Mouse (Mus musculus) cerebellum, postnatal 4 days (tissue): ENCODE data around the gene Mill2.
"Not testable (repeated sequence)": the region's sequence is repeated elsewhere in the genome, so short reads cannot be mapped to it uniquely, and the experiment has no call there.

Experiments used
- DNase-seq, 2 experiments: peaks; one replicate each; pipeline ENCODE4 v3.0.0; 2022; ENCODE audit warnings: low spot score in 2 of 2, mixed read lengths in 1 of 2

Gene Mill2

DNA sequence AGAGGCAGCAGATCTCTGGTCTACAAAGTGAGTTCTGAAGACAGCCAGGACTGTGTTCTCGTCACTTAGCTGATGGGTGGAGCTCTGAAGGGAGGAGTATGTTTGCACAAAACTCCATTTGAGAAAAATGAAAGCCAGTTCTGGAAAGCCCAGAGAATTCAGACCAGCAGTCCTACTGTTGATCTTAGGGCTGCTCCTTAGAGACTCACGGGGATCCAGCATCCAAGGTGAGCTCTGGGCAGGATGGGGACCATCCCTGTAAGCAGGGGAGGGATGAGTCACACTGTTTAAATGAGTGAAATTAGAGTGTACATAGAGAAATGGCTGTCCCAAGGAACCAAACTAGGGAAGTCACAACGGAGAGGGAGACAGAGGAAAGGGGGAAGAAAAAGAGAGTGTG is at the start of gene Mill2:
Gene Mill2 (plus strand): TSS at position 102 of the 400 bp plus-strand sequence.
- DNase-seq, result no peak

DNA sequence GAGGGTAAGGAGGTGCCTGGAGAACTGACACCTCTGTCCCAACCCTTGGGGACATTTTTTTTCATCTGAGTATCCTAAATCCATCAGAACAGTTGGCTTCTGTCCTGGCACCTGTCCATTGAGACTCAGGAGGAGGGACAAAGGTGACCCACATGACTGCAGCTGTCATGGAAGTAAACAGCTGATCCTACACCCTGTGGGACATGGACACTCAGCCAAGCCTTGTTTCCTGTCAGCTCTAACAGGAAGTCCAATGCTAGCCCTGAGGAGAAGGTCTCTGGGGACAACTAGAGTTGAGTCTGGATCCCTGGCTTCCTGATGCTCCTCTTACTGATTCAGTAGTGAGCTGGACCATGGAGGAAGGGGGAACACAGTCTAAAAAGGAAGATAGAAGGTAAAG is 49.1 kb upstream of the Mill2 start:
- not testable (repeated sequence) for DNase-seq

DNA sequence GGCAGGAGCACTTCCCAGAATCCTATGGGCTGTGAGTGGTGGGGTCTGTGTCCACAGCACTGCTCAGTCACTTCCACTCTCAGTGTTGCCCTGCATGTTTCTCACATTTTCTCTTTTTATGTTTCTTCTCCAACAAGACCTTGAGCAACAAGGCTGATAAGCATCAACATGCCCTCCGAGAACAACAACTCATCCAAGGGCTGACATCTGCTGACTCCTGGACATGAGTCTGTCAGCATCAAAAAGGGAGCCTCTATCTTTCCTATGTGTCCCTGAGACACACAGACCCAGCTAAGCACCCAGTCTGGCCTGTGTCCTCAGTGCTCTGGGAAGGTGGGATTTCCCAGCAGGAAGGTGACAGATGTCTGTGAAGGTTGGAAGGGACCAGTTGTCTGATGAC is 41.3 kb upstream of the Mill2 start, which contains the start of gene Psg19:
Gene Psg19 (minus strand): TSS at position 101 of the 400 bp plus-strand sequence.
- DNase-seq, result no peak

DNA sequence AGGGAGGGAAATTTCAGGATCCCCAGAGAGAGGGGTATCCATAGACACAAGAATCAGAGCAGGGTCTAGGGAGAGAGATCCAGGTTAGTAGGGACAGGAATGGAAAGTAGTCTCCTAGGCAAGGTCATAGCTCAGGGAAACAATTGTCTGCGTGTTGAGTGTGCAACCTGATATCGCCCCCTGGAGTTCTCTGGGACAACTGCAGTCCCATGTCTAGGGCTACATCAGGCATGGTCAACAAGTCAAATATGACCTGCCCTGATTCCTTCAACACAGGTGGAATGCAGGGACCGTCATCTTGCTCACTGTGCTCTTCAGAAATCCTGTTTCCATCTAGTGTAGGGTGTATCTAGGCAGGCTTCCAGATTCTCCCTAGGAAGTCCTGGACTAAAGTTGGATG is 40.6 kb upstream of the Mill2 start:
- no peak for DNase-seq

DNA sequence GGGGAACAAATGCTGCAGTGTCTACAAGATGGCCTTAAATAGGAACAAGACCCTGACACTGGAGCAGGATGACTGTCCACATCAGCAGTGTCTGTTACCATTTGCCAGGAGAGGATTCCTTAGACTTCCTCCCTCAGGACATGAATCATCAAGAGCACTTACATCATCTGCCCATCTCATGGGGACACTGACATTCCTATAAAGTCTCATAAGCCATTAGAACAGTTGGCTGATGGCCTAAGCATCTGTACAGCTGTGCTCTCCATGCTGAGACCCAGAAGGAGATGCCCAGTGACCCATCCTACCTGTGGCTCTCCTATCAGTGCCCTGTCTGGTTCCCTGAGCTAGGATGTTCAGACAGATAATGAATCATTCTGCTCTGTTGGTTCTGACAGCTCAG is 36.2 kb upstream of the Mill2 start:
- DNase-seq, result no peak

DNA sequence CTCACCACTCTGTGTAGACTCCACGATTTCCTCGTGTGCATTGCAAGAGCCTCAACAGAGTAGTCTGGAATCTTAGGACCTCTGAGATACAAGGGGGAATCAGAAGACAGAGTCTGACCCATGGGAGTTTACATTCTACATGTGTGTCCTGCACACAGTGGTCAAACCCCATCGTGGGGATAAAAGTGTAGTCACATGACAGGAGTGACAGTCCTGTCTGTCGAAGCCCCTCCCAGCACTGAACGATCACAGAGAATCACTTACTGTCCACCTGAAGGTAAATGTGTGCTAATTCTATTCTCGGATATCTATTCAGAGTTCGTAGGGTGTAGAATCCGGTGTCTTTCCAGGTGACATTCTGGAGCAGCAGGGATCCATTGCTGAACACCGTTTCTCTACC is 21.5 kb upstream of the Mill2 start:
- DNase-seq, result no peak

DNA sequence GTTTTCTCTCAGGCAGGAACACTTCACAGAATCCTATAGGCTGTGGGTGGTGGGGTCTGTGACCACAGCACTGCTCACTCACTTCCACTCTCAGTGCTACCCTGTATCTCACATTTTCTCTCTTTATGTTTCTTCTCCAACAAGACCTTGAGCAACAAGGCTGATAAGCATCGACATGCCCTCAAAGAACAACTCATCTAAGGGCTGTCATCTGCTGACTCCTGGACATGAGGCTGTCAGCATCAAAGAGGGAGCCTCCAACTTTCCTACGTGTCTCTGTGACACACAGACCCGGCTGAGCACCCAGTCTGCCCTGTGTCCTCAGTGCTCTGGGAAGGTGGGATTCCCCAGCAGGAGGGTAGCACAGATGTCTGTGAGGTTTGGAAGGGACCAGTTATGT is 18.3 kb upstream of the Mill2 start, which contains the start of gene Psg17:
Gene Psg17 (minus strand): TSS at position 101 of the 400 bp plus-strand sequence.
- DNase-seq, result no peak

DNA sequence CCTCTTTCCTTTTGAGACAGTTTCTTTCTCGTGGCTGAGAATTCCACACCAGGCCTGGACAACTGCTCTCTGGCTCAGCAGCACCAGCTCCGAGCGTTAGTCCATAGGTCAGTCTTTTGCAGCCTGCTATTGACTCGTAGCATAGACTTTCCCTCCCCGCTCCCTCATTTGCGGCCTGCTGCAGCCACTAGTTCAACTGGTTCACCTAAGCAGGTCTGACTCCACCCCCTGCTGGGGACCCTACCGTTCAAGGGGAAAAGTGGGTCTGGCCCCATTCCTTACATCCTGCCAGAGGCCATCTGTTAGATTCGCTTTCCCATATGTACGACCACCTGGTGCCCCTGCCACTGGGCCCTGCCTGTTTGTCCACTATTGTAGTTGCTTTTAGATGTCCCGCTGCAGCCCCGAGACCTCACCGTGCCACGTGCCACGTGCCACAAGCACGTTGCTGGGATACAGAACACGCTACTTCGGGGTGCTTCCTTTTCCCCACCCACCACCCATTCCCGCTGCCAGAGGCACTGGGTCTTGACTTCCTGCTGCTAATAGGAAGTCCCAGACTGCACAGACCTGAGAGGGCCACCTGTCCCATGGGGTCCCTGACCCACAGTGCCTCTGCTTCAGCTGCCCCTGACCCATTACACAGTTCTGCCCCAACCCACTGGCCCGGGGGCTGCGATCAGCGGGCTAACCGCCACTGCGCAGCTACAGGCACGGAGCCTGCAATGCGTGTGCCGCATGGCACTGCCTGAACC is 11.8 kb upstream of the Mill2 start:
- no peak for DNase-seq

DNA sequence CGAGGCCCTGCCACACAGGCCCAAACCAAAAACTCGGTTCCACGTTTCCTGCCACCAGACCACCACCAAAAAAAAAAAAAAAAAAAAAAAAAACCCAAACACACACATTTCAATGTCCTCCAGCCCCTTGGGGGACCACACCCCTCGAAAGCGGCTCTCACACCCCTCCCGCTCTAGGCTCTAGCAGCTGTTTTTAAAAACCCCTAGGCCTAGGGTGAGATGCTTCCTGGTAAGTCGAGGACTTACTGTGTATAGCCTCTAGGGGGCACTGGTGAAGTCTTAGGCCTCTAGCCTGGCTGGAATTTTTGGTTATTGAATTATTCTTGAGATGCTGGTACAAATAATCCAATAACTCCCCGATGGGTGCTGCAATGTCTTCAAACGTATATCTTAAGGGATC is 11.2 kb upstream of the Mill2 start:
- no peak for DNase-seq

DNA sequence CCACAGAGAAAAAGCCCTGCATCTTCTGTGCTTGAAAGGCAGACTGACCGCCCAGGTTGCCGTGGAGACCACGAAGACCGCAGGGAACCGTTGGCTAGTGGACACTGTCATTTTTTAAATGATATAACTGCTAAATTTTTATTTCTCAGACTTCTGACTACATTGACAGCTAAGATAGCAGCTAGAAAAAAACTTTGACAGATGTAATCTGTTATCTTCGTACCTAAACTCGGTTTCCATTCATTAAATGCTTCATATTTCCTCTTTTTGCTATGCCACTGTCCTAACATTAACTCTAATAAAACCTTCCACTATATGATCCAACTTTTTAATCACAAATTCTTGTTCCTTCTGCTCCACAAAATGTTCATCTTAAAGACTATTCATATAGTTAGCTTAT is 10.2 kb upstream of the Mill2 start:
- DNase-seq, result no peak

DNA sequence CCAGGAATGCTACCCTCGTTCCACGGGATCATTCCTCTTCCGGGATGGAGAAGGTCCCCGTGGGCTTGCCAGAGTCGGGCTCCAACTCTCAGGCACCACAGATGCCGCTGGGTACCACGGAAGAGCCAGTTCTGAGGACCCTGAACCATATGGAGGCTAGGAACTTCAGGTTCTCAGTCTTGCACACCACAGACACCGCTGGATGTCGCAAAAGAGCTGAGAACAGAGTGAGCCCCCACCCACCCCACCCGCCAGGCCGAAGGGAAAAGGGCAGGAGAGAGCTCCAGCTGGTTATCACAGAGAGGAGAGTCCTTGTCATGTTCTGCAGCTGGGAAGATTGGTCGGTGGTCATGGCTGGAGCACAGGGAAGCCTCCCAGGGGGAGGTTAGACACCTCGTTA is 7.5 kb upstream of the Mill2 start:
- no peak for DNase-seq

DNA sequence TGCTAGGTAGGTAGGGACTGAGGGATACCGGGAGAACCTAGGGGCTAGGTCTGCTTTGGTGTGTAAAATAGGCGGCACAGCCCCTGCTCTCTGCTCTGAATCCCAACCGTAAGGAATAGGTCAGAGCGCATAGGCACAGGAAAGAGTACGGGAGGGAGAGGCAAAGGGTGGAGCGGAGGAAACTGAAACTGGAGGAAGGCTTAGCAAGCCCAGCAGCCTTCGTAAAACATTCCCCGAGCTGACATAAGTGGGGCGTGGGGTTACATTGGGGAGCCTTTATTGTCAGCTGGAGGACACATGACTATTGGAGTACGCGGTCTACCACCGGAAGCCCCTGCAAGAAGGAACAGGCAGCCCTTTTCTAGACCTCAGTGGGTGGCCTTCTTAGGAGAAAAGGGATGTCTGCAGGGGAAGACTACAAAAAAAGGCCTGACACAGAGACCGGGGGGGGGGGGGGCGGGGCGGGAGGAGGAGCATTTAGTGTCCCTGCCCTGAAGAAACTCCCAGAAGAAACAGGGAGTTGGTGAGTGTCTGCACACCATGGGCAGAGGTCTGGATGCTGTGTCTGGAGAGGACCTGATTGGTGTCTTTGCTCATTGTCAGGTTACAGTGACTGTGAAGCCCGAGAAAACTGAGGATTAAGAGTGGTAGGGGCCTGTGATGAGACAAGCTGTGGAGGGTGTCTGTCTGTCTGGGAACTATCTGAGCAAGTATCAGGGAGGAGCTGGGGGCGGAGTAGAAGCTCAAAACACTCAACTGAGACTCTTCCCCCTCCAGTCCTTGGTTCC is 814 bp downstream of the Mill2 start:
- DNase-seq, result peak in 1 of 2 experiments; percentile 11

DNA sequence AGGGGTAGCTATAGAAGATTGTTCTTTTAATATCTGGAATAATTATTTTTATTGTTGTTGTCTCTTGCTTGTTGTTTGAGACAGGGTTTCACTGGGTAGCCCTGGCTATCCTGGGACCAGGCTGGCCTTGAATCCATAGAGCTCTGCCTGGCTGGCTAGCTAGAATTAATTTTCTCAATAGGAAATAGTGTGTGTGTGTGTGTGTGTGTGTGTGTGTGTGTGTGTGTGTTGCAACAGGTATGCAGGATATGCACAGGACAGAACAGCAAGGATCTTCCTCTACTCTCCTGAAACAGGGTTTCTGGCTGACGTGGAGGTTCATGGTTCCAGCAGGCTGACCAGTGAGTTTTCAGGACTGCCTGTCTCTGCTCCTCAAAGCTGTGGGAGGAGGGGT is 1.4 kb downstream of the Mill2 start:
- DNase-seq, result no peak

DNA sequence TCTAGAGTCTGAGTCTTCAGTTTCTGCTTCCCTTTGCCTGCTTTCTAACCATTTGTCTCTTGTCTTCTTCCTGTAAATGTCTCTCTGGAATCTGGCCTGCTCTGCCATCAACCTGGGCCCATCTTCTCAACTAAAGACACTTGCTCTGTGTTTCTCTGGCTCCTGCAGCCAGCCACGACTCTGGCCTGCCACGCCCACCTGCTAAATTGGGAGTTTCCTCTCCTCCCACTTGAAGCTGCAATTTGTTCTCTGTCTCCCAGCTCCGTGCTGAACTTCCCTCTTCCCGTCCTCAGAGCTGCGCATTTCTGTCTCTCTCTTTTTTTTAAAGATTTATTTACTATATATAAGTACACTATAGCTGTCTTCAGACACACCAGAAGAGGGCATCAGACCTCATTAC is 5.0 kb downstream of the Mill2 start:
- DNase-seq, result no peak

DNA sequence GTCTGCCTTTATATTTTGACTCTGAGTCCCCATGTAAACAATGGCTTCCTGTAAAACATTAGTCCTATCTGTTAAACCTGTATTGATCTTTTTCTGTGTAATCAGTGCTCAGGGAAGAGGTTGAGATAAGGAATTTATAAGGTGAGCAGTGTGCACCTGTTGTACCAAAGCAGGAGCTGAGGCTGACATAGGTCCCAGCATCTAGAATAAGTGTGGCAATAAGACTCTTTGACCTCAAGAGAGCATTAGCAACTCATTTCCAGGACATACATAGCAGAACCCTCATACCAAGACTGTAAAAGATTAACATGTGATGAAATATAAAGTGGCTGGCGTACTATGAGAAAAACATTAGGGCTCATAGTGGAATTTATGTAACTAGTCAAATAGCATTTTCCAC is 8.6 kb downstream of the Mill2 start:
- no peak for DNase-seq

DNA sequence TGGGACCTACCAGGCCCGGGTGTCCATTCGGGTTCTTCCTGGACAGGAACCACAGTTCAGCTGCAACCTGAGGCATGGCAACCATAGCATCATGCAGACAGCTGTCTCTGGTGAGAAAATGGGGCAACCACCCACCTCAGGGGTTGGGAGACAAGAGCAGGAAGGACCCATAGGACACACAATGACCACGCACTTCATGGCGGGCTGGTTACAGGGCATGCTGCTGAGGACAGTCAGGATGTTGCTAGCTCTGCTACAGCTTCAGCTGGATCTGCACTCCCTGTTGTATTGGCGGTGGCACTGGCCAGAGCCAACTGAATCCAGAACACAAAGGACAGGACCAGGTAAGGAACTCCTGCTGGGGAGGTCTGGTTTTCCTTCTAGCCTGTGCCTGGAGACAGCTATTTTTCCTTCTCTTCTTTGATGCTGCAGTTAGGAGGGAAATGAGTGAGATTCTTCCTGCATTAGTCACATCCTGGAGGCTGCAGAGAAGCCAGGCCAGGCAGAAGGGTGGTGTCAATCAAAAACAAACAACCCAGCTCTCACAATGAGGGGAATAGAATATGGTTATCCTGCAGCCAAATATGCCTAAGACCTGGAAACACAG is 18.6 kb downstream of the Mill2 start:
- DNase-seq, result no peak

DNA sequence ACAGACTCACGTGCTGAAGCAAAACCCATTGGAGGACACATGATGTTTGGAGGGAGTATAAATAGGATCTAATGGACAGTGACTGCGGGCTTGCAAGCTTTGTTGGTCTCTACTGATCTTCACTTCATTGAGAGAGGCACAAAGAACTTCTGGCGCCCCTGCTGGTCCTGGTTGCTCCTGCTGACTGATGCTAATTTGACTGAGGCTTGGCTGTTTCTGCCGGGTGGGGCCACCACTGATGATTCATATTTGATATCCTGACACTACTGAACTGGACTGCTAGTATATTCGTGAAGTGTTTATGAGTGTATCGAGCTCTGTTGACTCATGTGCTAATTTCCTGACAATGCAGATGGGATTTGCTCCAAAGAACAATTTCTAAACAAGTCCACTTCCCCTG is 23.0 kb downstream of the Mill2 start:
- no peak for DNase-seq

DNA sequence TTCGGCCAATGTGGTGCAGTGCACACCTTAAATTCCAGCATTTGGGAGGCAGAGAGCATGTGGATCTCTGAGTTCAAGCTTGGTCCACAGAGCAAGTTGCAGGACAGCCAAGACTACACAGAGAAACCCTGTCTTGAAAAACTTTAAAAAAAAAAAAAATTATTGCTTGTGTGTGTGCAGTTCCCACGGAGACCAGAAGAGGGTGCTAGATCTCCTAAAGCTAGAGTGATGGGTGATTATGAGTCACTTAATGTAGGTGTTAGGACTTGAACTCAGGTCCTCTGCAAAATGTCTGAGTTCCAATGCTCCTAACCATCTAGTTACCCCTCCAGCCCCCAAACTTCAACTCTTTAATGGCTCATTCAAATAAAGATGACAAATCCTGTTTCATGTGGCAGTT is 28.7 kb downstream of the Mill2 start:
- DNase-seq, result no peak

DNA sequence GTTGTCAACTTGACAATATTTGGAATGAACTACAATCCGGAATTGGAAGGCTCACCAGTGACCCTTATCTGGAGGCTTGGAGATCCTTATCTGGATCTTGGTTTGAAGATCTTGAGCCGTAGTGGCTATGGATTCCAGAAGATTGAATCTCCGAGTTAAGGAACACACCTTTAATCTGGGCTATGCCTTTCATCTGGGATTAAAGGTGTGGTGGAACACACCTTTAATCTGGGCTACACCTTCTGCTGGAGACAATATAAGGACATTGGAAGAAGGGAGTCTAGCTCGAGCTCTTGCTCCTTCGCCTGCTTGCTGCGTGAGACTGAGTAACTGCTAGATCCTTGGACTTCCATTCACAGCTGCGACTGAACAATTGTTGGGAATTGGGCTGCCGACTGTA is 31.3 kb downstream of the Mill2 start, which contains the start of gene Pglyrp1:
Gene Pglyrp1 (plus strand): TSS at position 301 of the 400 bp plus-strand sequence.
- DNase-seq, result not testable (repeated sequence)

DNA sequence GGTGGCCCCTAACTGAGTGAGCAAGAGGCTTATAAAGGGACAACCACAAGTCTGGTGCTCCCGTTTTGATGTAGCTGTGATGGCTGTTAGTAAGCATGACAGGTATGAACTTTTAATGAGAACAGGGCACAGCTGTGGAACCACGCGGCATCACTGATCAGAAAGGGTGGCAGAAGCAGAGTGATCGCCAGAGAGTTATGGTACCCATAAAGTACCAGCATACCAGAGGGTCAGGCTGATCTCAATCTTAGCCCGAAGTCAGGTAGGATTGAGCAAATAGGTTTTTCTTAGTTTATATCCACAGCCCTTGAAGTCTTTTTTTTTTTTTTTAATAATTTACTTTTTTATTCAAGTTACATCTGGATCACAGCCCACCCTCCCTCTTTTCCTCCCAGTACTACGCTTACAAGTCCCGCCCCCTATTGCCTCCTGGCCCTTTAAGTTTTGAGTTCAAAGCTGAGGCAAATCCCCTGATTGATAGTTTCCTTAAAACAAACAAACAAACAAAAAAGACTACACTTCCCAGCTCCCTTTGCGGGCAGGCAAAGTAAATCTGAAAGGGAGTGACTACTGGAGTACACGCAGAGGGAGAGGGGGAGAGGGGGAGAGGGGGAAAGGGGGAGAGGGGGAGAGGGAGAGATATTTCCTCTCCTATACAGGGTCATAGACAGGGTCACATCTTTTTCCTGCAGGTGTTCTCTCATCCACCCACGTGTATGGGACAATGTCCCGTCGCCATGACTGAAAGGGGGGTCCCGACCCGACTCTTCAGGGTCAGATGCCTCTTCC is 32.4 kb downstream of the Mill2 start:
- DNase-seq, result no peak

DNA sequence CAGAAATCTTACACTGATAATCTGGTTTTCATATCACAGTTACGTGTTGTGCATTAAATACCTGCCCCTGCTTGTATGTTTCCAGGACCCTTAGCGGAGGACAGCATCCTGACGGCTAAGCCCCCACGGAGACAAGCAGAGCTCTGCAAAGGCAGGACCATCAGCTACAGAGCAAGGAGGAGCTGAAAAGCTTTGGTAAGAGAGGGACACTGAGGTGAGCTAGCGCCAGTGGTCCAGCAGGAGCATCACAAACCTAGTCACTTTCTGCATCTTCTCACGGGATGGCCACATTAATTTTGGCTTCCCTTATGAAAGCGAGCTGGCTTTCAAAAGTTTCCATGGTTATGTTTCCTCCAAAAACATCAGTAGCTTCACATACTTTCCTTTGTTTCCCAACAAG is 33.0 kb downstream of the Mill2 start:
- no peak for DNase-seq

DNA sequence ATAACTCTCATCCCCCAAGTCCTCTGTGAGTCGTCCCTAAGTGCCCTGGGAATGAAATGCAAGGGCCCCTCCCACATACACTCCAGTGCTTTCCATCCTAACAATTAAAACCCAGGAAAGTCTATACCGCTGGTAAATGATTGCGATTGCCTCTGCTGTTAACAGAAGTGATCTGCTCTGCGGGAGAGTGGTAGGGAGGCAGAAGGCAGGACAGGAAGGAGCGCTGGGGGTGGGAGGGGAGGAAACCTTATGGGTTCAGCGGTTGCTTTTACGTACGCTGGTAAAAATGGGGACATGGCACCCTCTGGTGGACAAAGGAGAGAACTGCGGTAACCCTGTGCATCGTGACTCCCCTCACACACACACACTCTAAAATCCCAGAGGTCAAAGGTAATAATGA is 33.5 kb downstream of the Mill2 start:
- peak; percentile 42 to 69 for DNase-seq
